Mouse (Mus musculus) testis, adult 2 months (tissue): ENCODE results near the gene Fam32a. TPM values are rescaled to one million over a fixed set of nuclear protein-coding genes. Genes with fewer than 3 reads are reported as not detected.

Experiments used
- H3K27ac ChIP-seq: fragments of 200-500 bp; 2 replicates; pipeline ENCODE4 v1.5.1; 2012; ENCODE audit warnings: low read depth, low read length; ENCODE audit not compliant: control insufficient read depth, insufficient read depth
- H3K27me3 ChIP-seq: fragments of 200-500 bp; 2 replicates; pipeline ENCODE4 v1.6.1; 2012; ENCODE audit warnings: mild to moderate bottlenecking, low read length, moderate library complexity; ENCODE audit not compliant: control insufficient read depth, insufficient read depth
- H3K36me3 ChIP-seq: fragments of 200-500 bp; 2 replicates; pipeline ENCODE4 v1.6.1; 2012; ENCODE audit warnings: mild to moderate bottlenecking, low read length; ENCODE audit not compliant: control insufficient read depth, insufficient read depth
- H3K4me1 ChIP-seq: fragments of 200-500 bp; 2 replicates; pipeline ENCODE4 v1.6.1; 2012; ENCODE audit warnings: low read length; ENCODE audit not compliant: control insufficient read depth, insufficient read depth
- H3K4me3 ChIP-seq: fragments of 200-500 bp; 2 replicates; pipeline ENCODE4 v1.5.1; 2012; ENCODE audit warnings: low read depth, mild to moderate bottlenecking, low read length, moderate library complexity, mixed read lengths; ENCODE audit not compliant: control insufficient read depth
- CTCF ChIP-seq: fragments of 200-500 bp; IDR thresholded peaks from 2 replicates; pipeline ENCODE4 v1.5.1; 2012; ENCODE audit warnings: low read depth, mild to moderate bottlenecking, inconsistent platforms, low read length, moderate library complexity; ENCODE audit not compliant: control insufficient read depth, insufficient read depth, insufficient replicate concordance
- POLR2A ChIP-seq: fragments of 200-500 bp; IDR thresholded peaks from 2 replicates; pipeline ENCODE4 v1.6.1; 2012; ENCODE audit warnings: low read depth, mild to moderate bottlenecking, inconsistent platforms, low read length, moderate library complexity; ENCODE audit not compliant: control insufficient read depth
- polyA plus RNA-seq: library from polyadenylated mRNA; depleted of rRNA; stranded (reverse); fragments of >200 nt; gene quantifications from 2 replicates; pipeline ENCODE4 v1.2.3, GENCODE M21; 2012

The Fam32a gene
- polyA plus RNA-seq, 1 experiment: 15.4 TPM

DNA sequence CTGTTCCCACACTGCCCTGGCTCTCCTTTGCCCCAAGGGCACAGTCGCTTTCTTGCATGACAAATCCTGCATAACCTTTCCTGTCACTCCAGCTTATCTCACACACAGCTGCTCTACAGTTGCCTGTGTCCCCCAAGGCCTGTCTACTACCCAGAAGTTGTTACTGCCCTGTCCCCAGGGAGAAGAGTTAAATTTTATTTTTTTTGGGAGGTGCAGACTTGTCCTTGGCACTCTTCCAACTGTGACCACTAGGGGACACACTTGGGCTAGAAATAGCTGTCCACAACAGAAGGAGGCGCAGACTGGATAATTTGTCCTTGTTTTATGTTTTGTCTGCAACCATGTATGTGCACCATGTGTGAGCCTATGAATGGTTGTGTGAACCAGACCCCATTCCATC is 41.5 kb downstream of the Fam32a start:
- H3K4me1 ChIP-seq: peaks cover 4% of the 10 kb centered on the region
- H3K27me3 ChIP-seq: no peaks in the 10 kb centered on the region
- no peaks in the 10 kb centered on the region for H3K36me3 ChIP-seq
- TF ChIP-seq CTCF (peak; percentile 5; the same call in 1 of the 2 replicates), POLR2A (no peak)
- H3K27ac ChIP-seq: no peak overlapping the region
- H3K4me3 ChIP-seq: no peak overlapping the region

DNA sequence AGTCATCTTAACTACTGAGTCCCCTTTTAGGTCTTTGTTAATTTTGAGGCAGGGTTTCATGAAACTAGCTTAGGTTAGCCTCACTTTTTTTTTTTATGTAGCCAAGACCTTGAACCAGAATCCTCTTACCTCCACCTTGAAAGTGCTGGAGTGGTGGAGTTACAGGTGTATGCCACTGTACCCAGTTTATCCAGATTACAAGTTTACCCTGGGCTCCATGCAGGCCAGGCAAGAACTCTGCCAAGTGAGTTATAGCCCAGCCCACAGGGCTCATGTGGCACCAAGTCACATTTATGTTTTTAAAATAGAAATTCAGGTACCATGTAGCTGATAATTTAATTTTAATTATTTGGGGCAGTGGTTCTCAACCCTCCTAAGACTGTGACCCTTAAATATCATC is 41.9 kb downstream of the Fam32a start:
- Histone ChIP-seq H3K4me1 (peaks cover 4% of the 10 kb centered on the region), H3K36me3 (no peaks in the 10 kb centered on the region), H3K27ac (no peak overlapping the region), H3K4me3 (no peak overlapping the region), H3K27me3 (no peaks in the 10 kb centered on the region)
- TF ChIP-seq CTCF: no peak
- TF ChIP-seq POLR2A: no peak

DNA sequence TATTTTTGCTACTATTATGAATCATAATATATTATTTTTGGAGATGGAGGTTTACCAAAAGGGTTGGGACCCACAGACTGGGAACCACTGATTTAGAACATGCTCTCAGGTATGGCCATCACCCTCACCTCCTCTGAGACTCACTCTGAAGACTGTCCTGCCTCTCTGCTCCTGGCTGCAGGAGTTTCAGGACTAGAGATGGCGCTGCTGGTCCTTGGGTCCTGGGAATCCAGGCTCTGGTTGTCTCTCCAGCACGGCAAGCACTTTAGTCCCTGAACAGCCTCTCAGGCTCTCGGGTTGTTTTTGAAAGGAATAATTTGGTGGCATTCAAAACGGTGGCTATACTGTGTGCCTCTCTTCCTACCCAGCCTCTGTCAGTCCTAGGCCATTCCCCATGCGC is 42.3 kb downstream of the Fam32a start:
- TF ChIP-seq CTCF (no peak), POLR2A (no peak)

DNA sequence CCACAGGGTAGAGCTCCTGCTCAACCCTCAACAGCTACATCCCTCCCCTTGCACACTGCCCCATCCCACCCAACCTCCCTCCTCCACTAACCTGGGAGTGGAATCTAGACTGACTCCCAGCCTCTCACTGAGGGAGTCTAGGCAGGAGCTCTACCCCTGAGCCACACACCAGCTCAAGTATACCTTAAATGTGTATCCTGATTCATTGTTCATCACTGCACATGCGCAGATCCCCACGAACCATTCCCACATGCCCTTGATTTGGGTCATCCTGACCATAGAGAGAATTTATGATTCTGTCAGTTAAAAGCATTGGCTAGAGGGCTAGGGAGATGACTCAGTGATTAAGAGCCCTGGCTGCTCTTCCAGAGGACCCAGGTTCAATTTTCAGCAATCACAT is 43.2 kb downstream of the Fam32a start:
- Histone ChIP-seq H3K4me1 (no peaks in the 10 kb centered on the region; the same call in 1 of the 2 replicates), H3K27me3 (no peaks in the 10 kb centered on the region), H3K27ac (no peak overlapping the region), H3K36me3 (no peaks in the 10 kb centered on the region), H3K4me3 (no peak overlapping the region)
- TF ChIP-seq POLR2A: no peak
- TF ChIP-seq CTCF: no peak

More for the DNA sequence above, 42.3 kb downstream of the Fam32a start:
- Histone ChIP-seq H3K27ac (no peak overlapping the region), H3K27me3 (no peaks in the 10 kb centered on the region), H3K36me3 (no peaks in the 10 kb centered on the region), H3K4me1 (peaks cover 3% of the 10 kb centered on the region), H3K4me3 (no peak overlapping the region)

DNA sequence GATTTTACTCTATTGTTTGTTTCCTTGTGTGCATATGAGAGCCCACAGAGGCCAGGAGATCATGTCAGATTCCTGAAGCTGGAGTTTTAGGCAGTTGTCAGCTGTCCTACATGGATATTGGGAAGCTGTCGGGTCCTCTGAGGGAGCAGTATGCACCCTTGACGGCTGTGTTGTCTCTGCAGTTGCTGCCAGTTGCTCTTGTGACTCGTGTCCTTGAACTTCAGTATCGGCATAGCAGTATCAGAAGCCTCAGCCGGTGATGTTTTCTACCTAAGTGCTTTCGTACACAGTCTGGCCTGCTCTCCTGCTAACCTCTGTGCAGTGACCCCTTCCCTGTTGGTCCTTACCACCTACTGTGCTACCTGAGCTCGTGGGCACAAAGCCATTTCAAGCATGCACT is 43.9 kb downstream of the Fam32a start:
- no peaks in the 10 kb centered on the region for H3K27me3 ChIP-seq
- H3K4me3 ChIP-seq: no peak overlapping the region
- no peaks in the 10 kb centered on the region for H3K36me3 ChIP-seq
- H3K27ac ChIP-seq: no peak overlapping the region
- peaks cover 3% of the 10 kb centered on the region; the same call in 1 of the 2 replicates for H3K4me1 ChIP-seq
- TF ChIP-seq CTCF (no peak), POLR2A (no peak)

DNA sequence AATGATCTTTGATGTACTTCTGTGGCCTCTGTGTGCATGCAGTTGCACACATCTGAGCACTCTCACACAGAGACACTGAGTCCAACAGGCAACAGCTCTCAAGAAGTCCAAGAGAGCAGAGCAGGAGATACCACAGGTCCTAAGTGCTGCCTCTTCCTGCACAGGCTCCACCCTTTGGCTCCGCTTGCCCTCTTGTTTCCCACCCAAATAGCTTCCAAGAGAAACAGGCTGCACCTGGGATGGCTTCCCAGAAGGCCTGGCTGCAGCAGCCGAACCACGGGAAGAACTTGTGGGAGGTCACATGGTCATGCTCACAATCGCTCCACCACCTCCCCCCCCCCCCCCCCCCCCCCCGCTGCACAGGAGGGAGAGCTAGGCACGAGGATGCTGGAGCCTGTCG is 45.8 kb downstream of the Fam32a start:
- Histone ChIP-seq H3K4me1 (peaks cover 3% of the 10 kb centered on the region; the same call in 1 of the 2 replicates), H3K27ac (no peak overlapping the region), H3K36me3 (no peaks in the 10 kb centered on the region), H3K4me3 (no peak overlapping the region), H3K27me3 (no peaks in the 10 kb centered on the region)
- TF ChIP-seq POLR2A (no peak), CTCF (no peak)

DNA sequence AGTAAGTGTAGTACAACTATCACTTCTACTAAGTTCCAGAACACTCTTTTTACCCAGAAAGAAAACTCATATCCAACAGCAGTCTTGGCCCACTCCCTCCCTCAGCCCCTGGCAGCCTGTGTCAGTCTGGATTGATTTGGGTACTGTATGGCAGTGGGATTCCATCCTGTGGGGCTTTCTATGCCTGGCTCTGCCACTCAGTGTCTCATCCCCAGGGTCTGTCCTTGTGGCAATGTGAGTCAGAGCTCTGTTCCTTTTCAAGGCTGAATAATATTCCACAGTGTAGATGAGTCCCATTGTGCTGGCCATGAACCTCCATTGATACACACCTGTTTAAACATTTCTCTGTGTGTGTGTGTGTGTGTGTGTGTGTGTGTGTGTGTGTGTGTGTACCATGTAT is 47.1 kb downstream of the Fam32a start:
- Histone ChIP-seq H3K4me3 (no peak overlapping the region), H3K27ac (no peak overlapping the region), H3K4me1 (peaks cover 3% of the 10 kb centered on the region; the same call in 1 of the 2 replicates), H3K27me3 (no peaks in the 10 kb centered on the region), H3K36me3 (no peaks in the 10 kb centered on the region)
- no peak for TF ChIP-seq CTCF
- no peak for TF ChIP-seq POLR2A

DNA sequence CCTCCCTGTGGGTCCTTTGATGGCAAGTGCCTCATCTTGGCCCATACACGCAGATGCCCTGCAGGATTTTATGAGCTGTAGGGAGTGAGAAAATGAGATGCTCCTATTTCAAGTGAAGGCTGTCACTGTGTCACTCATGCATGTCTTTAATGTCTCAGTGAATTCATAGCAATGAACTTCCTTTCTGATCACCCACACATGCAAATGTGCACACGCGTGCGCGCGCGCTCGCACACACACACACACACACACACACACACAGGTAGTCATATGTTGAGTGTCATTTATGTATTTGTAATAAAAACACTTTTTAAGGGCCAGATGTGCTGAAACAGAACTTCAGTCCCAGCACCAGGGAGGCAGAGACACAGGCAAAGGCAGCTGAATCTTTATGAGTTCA is 47.6 kb downstream of the Fam32a start:
- Histone ChIP-seq H3K27me3 (no peaks in the 10 kb centered on the region), H3K36me3 (no peaks in the 10 kb centered on the region), H3K4me3 (no peak overlapping the region), H3K27ac (no peak overlapping the region), H3K4me1 (peaks cover 3% of the 10 kb centered on the region; the same call in 1 of the 2 replicates)
- TF ChIP-seq POLR2A: no peak
- no peak for TF ChIP-seq CTCF
